In genomic region chr4:145209076-145209689, GRCm38 (mm10) we compare ENCODE assay signal across 14 mouse cellular contexts. TPM values are rescaled to one million over a fixed set of nuclear protein-coding genes. Genes with fewer than 3 reads are reported as not detected.
DNase-seq lines count a peak whose midpoint lies in the region; ATAC-seq and TF ChIP-seq lines count a peak whose summit lies in the region.
"Had no signal": no experiment of that assay in that cellular context is flagged by ENCODE, and none has a peak within 500 bp of the region (broad histone marks: within the 10 kb centered on the region; RNA-seq: fewer than 3 reads in every experiment).

No protein-coding gene starts in this region.

- no peak for DNase-seq in heart, adult 2 months
- DNase-seq in heart, adult 9 months (ENCODE audit: low spot score in 2 of 2): no peak
- peak; percentile 27 for DNase-seq in CH12.LX (ENCODE audit: extremely low read depth)
- DNase-seq in ovary, postnatal 36 days (ENCODE audit: low spot score): no peak
- no peak for DNase-seq in ovary, postnatal 14 days (ENCODE audit: low spot score)
- no peak for DNase-seq in gastrocnemius, postnatal 36 days
- DNase-seq: B cell, adult 2 months; cerebellum, adult 11 months; thymus, postnatal 36 days had no signal

- no peak overlapping the region for H3K9ac ChIP-seq in heart, adult 2 months (ENCODE audit: low read depth, low read length)
- no peak overlapping the region for H3K9ac ChIP-seq in CH12.LX (ENCODE audit: insufficient read depth, low read depth)
- no peak overlapping the region for H3K9ac ChIP-seq in embryonic facial prominence, embryonic 12.5 days
- H3K9ac ChIP-seq: lung, embryonic 15.5 days had no signal

- TF ChIP-seq EP300 in heart, adult 2 months (IDR thresholded peaks at IDR 0.05; ENCODE audit: insufficient read depth, low read depth, low read length): no peak
- TF ChIP-seq EP300 in CH12.LX (IDR thresholded peaks at IDR 0.05; ENCODE audit: low read length): no peak

- H3K9me3 ChIP-seq in CH12.LX (replicated peaks; ENCODE audit: low read length): no peaks in the 10 kb centered on the region
- no peaks in the 10 kb centered on the region for H3K9me3 ChIP-seq in embryonic facial prominence, embryonic 12.5 days
- H3K9me3 ChIP-seq: heart, embryonic 10.5 days; lung, embryonic 15.5 days; midbrain, embryonic 10.5 days had no signal

- intact Hi-C loops in heart, adult 2 months (cut with DNase I): no loop called here
- intact Hi-C loops in gastrocnemius, postnatal 36 days (cut with DNase I): no loop called here

- peak overlapping the region; percentile 46; the same call in 1 of the 2 replicates for H3K27ac ChIP-seq in heart, adult 2 months
- no peak overlapping the region for H3K27ac ChIP-seq in CH12.LX (ENCODE audit: insufficient read depth, low read depth)
- no peak overlapping the region for H3K27ac ChIP-seq in embryonic facial prominence, embryonic 12.5 days
- H3K27ac ChIP-seq: heart, embryonic 10.5 days; lung, embryonic 15.5 days; midbrain, embryonic 10.5 days had no signal

- WGBS in heart, adult 2 months: 40% methylated on average over 6 of the region's 6 CpGs
- 72% methylated on average over 6 of the region's 6 CpGs for WGBS in embryonic facial prominence, embryonic 12.5 days

- no peak overlapping the region for H3K4me3 ChIP-seq in heart, adult 2 months
- H3K4me3 ChIP-seq in CH12.LX (replicated peaks in 1 of 3; ENCODE audit: low read depth in 2 of 3, low read length in 2 of 3, poor library complexity in 1 of 3): no peak overlapping the region
- no peak overlapping the region for H3K4me3 ChIP-seq in embryonic facial prominence, embryonic 12.5 days
- H3K4me3 ChIP-seq: heart, embryonic 10.5 days; lung, embryonic 15.5 days; midbrain, embryonic 10.5 days had no signal

- in situ Hi-C loops in CH12.LX (cut with MboI; ENCODE audit: low pct_ligation_motif_present, low pct_unique_long_range_greater_than_20kb, low sequenced_read_pairs): no loop called here

- dilution Hi-C loops in CH12.LX (cut with MboI; ENCODE audit: extremely low pct_ligation_motif_present, extremely low pct_unique_long_range_greater_than_20kb, low sequenced_read_pairs): no loop called here

- H3K4me1 ChIP-seq in heart, adult 2 months (ENCODE audit: control insufficient read depth, insufficient read depth, low read length): peaks cover 8% of the 10 kb centered on the region
- H3K4me1 ChIP-seq in CH12.LX (ENCODE audit: control insufficient read depth in 1 of 2, insufficient read depth in 2 of 2): peaks cover 0 to 26% of the 10 kb centered on the region in 2 experiments; a peak in 3 of 4 replicates
- H3K4me1 ChIP-seq in embryonic facial prominence, embryonic 12.5 days: peaks cover 8% of the 10 kb centered on the region; the same call in 1 of the 2 replicates
- H3K4me1 ChIP-seq: lung, embryonic 15.5 days had no signal

- 0 out of 2 replicates have a peak, but pooled peaks have one; percentile 5 for ATAC-seq in embryonic facial prominence, embryonic 12.5 days (ENCODE audit: insufficient number of reproducible peaks, insufficient read depth, low FRiP score, low TSS enrichment)
- peak; percentile 36; the same call in 1 of the 2 replicates for ATAC-seq in megakaryocyte-erythroid progenitor cell, adult 5-6 weeks (replicated peaks; ENCODE audit: low FRiP score, low TSS enrichment, poor library complexity, severe bottlenecking)

- no peak for TF ChIP-seq CTCF in heart, adult 2 months (IDR thresholded peaks at IDR 0.05)
- TF ChIP-seq CTCF in CH12.LX (conservative IDR thresholded peaks at IDR 0.05 in 1 of 2, IDR thresholded peaks at IDR 0.05 in 1 of 2; ENCODE audit: low read depth in 2 of 2, low read length in 2 of 2): peak in 1 of 2 experiments; percentile 40; a peak in 2 of 4 replicates

- no peak for TF ChIP-seq POLR2A in heart, adult 2 months (IDR thresholded peaks at IDR 0.05; ENCODE audit: insufficient read depth, low read depth, low read length)
- no peak for TF ChIP-seq POLR2A in CH12.LX (IDR thresholded peaks at IDR 0.05; ENCODE audit: low read depth, low read length)

- no peaks in the 10 kb centered on the region for H3K36me3 ChIP-seq in heart, adult 2 months (ENCODE audit: control insufficient read depth, insufficient read depth, low read length)
- peaks cover 8 to 13% of the 10 kb centered on the region in 2 experiments for H3K36me3 ChIP-seq in CH12.LX (replicated peaks in 1 of 2; ENCODE audit: control insufficient read depth in 1 of 2, insufficient read depth in 1 of 2, low read length in 1 of 2)
- no peaks in the 10 kb centered on the region for H3K36me3 ChIP-seq in embryonic facial prominence, embryonic 12.5 days
- H3K36me3 ChIP-seq: heart, embryonic 10.5 days; lung, embryonic 15.5 days; midbrain, embryonic 10.5 days had no signal

- TF ChIP-seq RAD21 in CH12.LX (IDR thresholded peaks at IDR 0.05; ENCODE audit: low read depth, low read length): peak; percentile 39

- no peak overlapping the region for H3K4me2 ChIP-seq in CH12.LX (ENCODE audit: insufficient read depth, low read depth, poor library complexity, severe bottlenecking)
- H3K4me2 ChIP-seq in embryonic facial prominence, embryonic 12.5 days (replicated peaks): no peak overlapping the region
- H3K4me2 ChIP-seq: lung, embryonic 15.5 days had no signal

- no peaks in the 10 kb centered on the region for H3K27me3 ChIP-seq in heart, adult 2 months (ENCODE audit: control insufficient read depth, insufficient read depth, low read length)
- H3K27me3 ChIP-seq in CH12.LX (replicated peaks): no peaks in the 10 kb centered on the region
- no peaks in the 10 kb centered on the region for H3K27me3 ChIP-seq in embryonic facial prominence, embryonic 12.5 days
- H3K27me3 ChIP-seq: lung, embryonic 15.5 days had no signal

- no peaks in the 10 kb centered on the region for H3K79me2 ChIP-seq in heart, adult 2 months (replicated peaks; ENCODE audit: control insufficient read depth, insufficient read depth, low read length)
- no peaks in the 10 kb centered on the region for H3K79me2 ChIP-seq in CH12.LX (replicated peaks; ENCODE audit: control insufficient read depth, extremely low read depth, insufficient read depth, poor library complexity, severe bottlenecking)

TF ChIP-seq in CH12.LX, 34 proteins besides CTCF, POLR2A, EP300 and RAD21 (continues in another document):
- TF ChIP-seq IRF4 (IDR thresholded peaks at IDR 0.05; ENCODE audit: low read depth, low read length): no peak
- peak; percentile 66; the same call in 1 of the 2 replicates for TF ChIP-seq JUND (conservative IDR thresholded peaks at IDR 0.05; ENCODE audit: low read depth, low read length)
- TF ChIP-seq UBTF (IDR thresholded peaks at IDR 0.05; ENCODE audit: low read depth, low read length): no peak
- TF ChIP-seq NRF1 (IDR thresholded peaks at IDR 0.05; ENCODE audit: low read depth, low read length): no peak
- TF ChIP-seq MAZ (IDR thresholded peaks at IDR 0.05; ENCODE audit: low read depth, low read length): no peak
- no peak for TF ChIP-seq TBP (conservative IDR thresholded peaks at IDR 0.05; ENCODE audit: low read depth, low read length)
- no peak for TF ChIP-seq USF2 (conservative IDR thresholded peaks at IDR 0.05; ENCODE audit: low read depth, low read length)
- peak; percentile 43; the same call in 1 of the 2 replicates for TF ChIP-seq JUN (IDR thresholded peaks at IDR 0.05; ENCODE audit: insufficient read depth, low read depth, low read length)
- TF ChIP-seq GABPA (IDR thresholded peaks at IDR 0.05; ENCODE audit: insufficient replicate concordance, low read depth, low read length): no peak
- no peak for TF ChIP-seq POLR2AphosphoS2 (IDR thresholded peaks at IDR 0.05; ENCODE audit: low read depth, low read length)
- TF ChIP-seq CHD1 (IDR thresholded peaks at IDR 0.05; ENCODE audit: low read depth, low read length): no peak
- no peak for TF ChIP-seq ZC3H11A (IDR thresholded peaks at IDR 0.05; ENCODE audit: low read depth, low read length)
- TF ChIP-seq CHD2 (IDR thresholded peaks at IDR 0.05; ENCODE audit: low read length): no peak
- TF ChIP-seq HCFC1 (IDR thresholded peaks at IDR 0.05; ENCODE audit: low read depth, low read length): no peak
- no peak for TF ChIP-seq MXI1 (IDR thresholded peaks at IDR 0.05; ENCODE audit: low read depth, low read length)
- peak; percentile 31; the same call in 1 of the 2 replicates for TF ChIP-seq SMC3 (IDR thresholded peaks at IDR 0.05; ENCODE audit: low read depth, low read length)
- no peak for TF ChIP-seq PAX5 (IDR thresholded peaks at IDR 0.05; ENCODE audit: low read length)
- TF ChIP-seq MAX (IDR thresholded peaks at IDR 0.05; ENCODE audit: low read length): no peak
- TF ChIP-seq KAT2A (IDR thresholded peaks at IDR 0.05; ENCODE audit: insufficient replicate concordance, low read length): no peak
- no peak for TF ChIP-seq USF1 (IDR thresholded peaks at IDR 0.05; ENCODE audit: low read depth, low read length)
- no peak for TF ChIP-seq ZMIZ1 (IDR thresholded peaks at IDR 0.05; ENCODE audit: low read depth, low read length)
- TF ChIP-seq ETS1 (conservative IDR thresholded peaks at IDR 0.05; ENCODE audit: low read depth, low read length): peak; percentile 62; the same call in 1 of the 2 replicates
- TF ChIP-seq SIN3A (IDR thresholded peaks at IDR 0.05; ENCODE audit: low read length): no peak
- no peak for TF ChIP-seq ELF1 (IDR thresholded peaks at IDR 0.05; ENCODE audit: low read depth, low read length)

RNA-seq across cellular contexts. Expression of gene Vps13d, which starts 14.4 kb away (rescaled TPM):
- total RNA-seq in heart, adult 2 months (2021): 10 to 100 TPM; 65.8 to 77.1 TPM
- polyA plus RNA-seq in heart, adult 2 months (2012; rRNA removed): 24.8 and 41.5 TPM in 2 replicates
- total RNA-seq in CH12.LX (2012; rRNA removed) (9.7 and 10.8 TPM in 2 replicates), CH12.LX (2014; rRNA removed) (8.2 and 9.8 TPM in 2 replicates)
- polyA plus RNA-seq in CH12.LX (2012; ENCODE audit: insufficient read length, low read depth): 9.4 and 9.6 TPM in 2 replicates
- 6.9 and 8.2 TPM in 2 replicates for polyA plus RNA-seq in embryonic facial prominence, embryonic 12.5 days (2016; fragmentation: Nextera tagmentation; extraction: Ambion mirVana)
- total RNA-seq in megakaryocyte-erythroid progenitor cell, adult 5-6 weeks (2014; fragmentation: Nextera tagmentation): 37.1 and 58.5 TPM in 2 replicates
- 35.8 and 59.8 TPM in 2 replicates for total RNA-seq in megakaryocyte-erythroid progenitor cell, adult 5-6 weeks (2017)
- total RNA-seq in gastrocnemius, postnatal 36 days (2021): 10 to 100 TPM; 28.4 to 31.1 TPM

RNA-seq across cellular contexts. Expression of gene Tnfrsf1b, which starts 37.5 kb away (rescaled TPM):
- 1 to 10 TPM; 4.8 to 5.4 TPM for total RNA-seq in heart, adult 2 months (2021)
- 7.6 and 10.9 TPM in 2 replicates for polyA plus RNA-seq in heart, adult 2 months (2012; rRNA removed)
- 14.9 and 16.7 TPM in 2 replicates for total RNA-seq in CH12.LX (2012; rRNA removed)
- total RNA-seq in CH12.LX (2014; rRNA removed): 10.7 and 11.4 TPM in 2 replicates
- polyA plus RNA-seq in CH12.LX (2012; ENCODE audit: insufficient read length, low read depth): 18.8 and 21.6 TPM in 2 replicates
- polyA plus RNA-seq in embryonic facial prominence, embryonic 12.5 days (2016; fragmentation: Nextera tagmentation; extraction: Ambion mirVana): 1.6 and 1.8 TPM in 2 replicates
- total RNA-seq in megakaryocyte-erythroid progenitor cell, adult 5-6 weeks (2014; fragmentation: Nextera tagmentation): 2.3 and 4.9 TPM in 2 replicates
- total RNA-seq in megakaryocyte-erythroid progenitor cell, adult 5-6 weeks (2017): 1.9 and 3.7 TPM in 2 replicates
- 1 to 10 TPM; 2.5 to 3.1 TPM for total RNA-seq in gastrocnemius, postnatal 36 days (2021)
